Mouse (Mus musculus) midbrain, embryonic 11.5 days (tissue): ENCODE measurements around the gene Melk. TPM values are rescaled to one million over a fixed set of nuclear protein-coding genes. Genes with fewer than 3 reads are reported as not detected.

Source experiments
- ATAC-seq: fragments of 200-750 bp; cut with Nextera tagmentation; 2 replicates; pipeline ENCODE4 v1.8.0; 2017; ENCODE audit warnings: moderate TSS enrichment, moderate library complexity; ENCODE audit not compliant: low FRiP score
- DNase-seq: peaks from one replicate; pipeline ENCODE4 v3.0.0; 2015; ENCODE audit warnings: low spot score; ENCODE audit errors: missing footprints
- H3K27ac ChIP-seq: fragments of 300-500 bp; sonication (generic); 2 replicates; pipeline ENCODE4 v1.5.1; 2014; ENCODE audit warnings: low read depth, low read length
- H3K27me3 ChIP-seq: fragments of 300-500 bp; sonication (generic); 2 replicates; pipeline ENCODE4 v1.6.1; 2014; ENCODE audit warnings: mild to moderate bottlenecking, low read length, moderate library complexity, mixed read lengths; ENCODE audit not compliant: control insufficient read depth, insufficient read depth
- H3K36me3 ChIP-seq: fragments of 300-500 bp; sonication (generic); 2 replicates; pipeline ENCODE4 v1.6.1; 2014; ENCODE audit warnings: mild to moderate bottlenecking, low read length, moderate library complexity, mixed read lengths; ENCODE audit not compliant: control insufficient read depth, insufficient read depth
- H3K4me1 ChIP-seq: fragments of 300-500 bp; sonication (generic); 2 replicates; pipeline ENCODE4 v1.6.1; 2014; ENCODE audit warnings: low read length; ENCODE audit not compliant: control insufficient read depth, insufficient read depth
- H3K4me2 ChIP-seq: fragments of 300-500 bp; sonication (generic); 2 replicates; pipeline ENCODE4 v1.6.1; 2014; ENCODE audit warnings: mild to moderate bottlenecking, moderate library complexity
- H3K4me3 ChIP-seq: fragments of 300-500 bp; sonication (generic); 2 replicates; pipeline ENCODE4 v1.5.1; 2014; ENCODE audit warnings: low read depth, low read length
- H3K9ac ChIP-seq: fragments of 300-500 bp; sonication (generic); 2 replicates; pipeline ENCODE4 v1.6.1; 2014; ENCODE audit warnings: low read length
- H3K9me3 ChIP-seq: fragments of 300-500 bp; sonication (generic); 2 replicates; pipeline ENCODE4 v1.6.1; 2016; ENCODE audit warnings: low read length; ENCODE audit not compliant: control insufficient read depth
- WGBS: fragments of 180-500 bp; shearing (Covaris S2); extraction: QIAGEN DNeasy Blood & Tissue Kit; methylation state at CpG from one replicate; pipeline ENCODE4 v1.1.7; 2014; 5-methylcytosine and 5-hydroxymethylcytosine counted together
- polyA plus RNA-seq: library from polyadenylated mRNA; unstranded; fragments of >200 nt; fragmentation: Nextera tagmentation; extraction: Ambion mirVana; gene quantifications from 2 replicates; pipeline ENCODE4 v1.2.1, GENCODE M21; 2014

Melk gene
- polyA plus RNA-seq, 1 experiment from 2014 or later = 71.6 TPM

GRCm38 (mm10) chr4:44316270-44316809 is 15.7 kb downstream of the Melk start:
- DNase-seq = no peak
- ATAC-seq = no peak
- H3K4me1 ChIP-seq = no peaks in the 10 kb centered on the region
- H3K27me3 ChIP-seq = no peaks in the 10 kb centered on the region
- no peaks in the 10 kb centered on the region for H3K36me3 ChIP-seq
- no peak overlapping the region for H3K4me2 ChIP-seq
- H3K9ac ChIP-seq = no peak overlapping the region
- H3K4me3 ChIP-seq = no peak overlapping the region
- H3K9me3 ChIP-seq = no peaks in the 10 kb centered on the region
- WGBS = 89% methylated on average over 12 of the region's 12 CpGs
- H3K27ac ChIP-seq = no peak overlapping the region

GRCm38 (mm10) chr4:44320448-44320847 is 19.8 kb downstream of the Melk start:
- Histone ChIP-seq H3K9me3 (no peaks in the 10 kb centered on the region), H3K4me2 (no peak overlapping the region), H3K4me3 (no peak overlapping the region), H3K9ac (no peak overlapping the region), H3K27ac (no peak overlapping the region), H3K27me3 (no peaks in the 10 kb centered on the region), H3K36me3 (no peaks in the 10 kb centered on the region), H3K4me1 (no peaks in the 10 kb centered on the region)
- 90% methylated on average over 6 of the region's 6 CpGs for WGBS
- ATAC-seq (no peak), DNase-seq (no peak)

GRCm38 (mm10) chr4:44322124-44322523 is 21.4 kb downstream of the Melk start:
- Histone ChIP-seq H3K27ac (no peak overlapping the region), H3K4me3 (no peak overlapping the region), H3K9ac (no peak overlapping the region), H3K27me3 (no peaks in the 10 kb centered on the region), H3K4me1 (no peaks in the 10 kb centered on the region), H3K36me3 (peaks cover 5% of the 10 kb centered on the region; the same call in 1 of the 2 replicates), H3K9me3 (no peaks in the 10 kb centered on the region), H3K4me2 (no peak overlapping the region)
- WGBS = 90% methylated on average over 7 of the region's 7 CpGs
- ATAC-seq (no peak), DNase-seq (no peak)

GRCm38 (mm10) chr4:44325453-44325852 is 24.8 kb downstream of the Melk start:
- no peak overlapping the region for H3K9ac ChIP-seq
- no peak overlapping the region for H3K27ac ChIP-seq
- no peaks in the 10 kb centered on the region for H3K9me3 ChIP-seq
- H3K4me2 ChIP-seq = no peak overlapping the region
- H3K27me3 ChIP-seq = no peaks in the 10 kb centered on the region
- no peak for ATAC-seq
- 47% methylated on average over 4 of the region's 4 CpGs for WGBS
- H3K4me1 ChIP-seq = no peaks in the 10 kb centered on the region
- H3K36me3 ChIP-seq = peaks cover 10% of the 10 kb centered on the region; the same call in 1 of the 2 replicates
- no peak overlapping the region for H3K4me3 ChIP-seq
- peak; percentile 84 for DNase-seq

GRCm38 (mm10) chr4:44326721-44327120 is 26.0 kb downstream of the Melk start:
- ATAC-seq (no peak), DNase-seq (no peak)
- Histone ChIP-seq H3K9me3 (no peaks in the 10 kb centered on the region), H3K9ac (no peak overlapping the region), H3K4me2 (no peak overlapping the region), H3K4me3 (no peak overlapping the region), H3K27me3 (no peaks in the 10 kb centered on the region), H3K4me1 (no peaks in the 10 kb centered on the region), H3K27ac (no peak overlapping the region), H3K36me3 (peaks cover 10% of the 10 kb centered on the region; the same call in 1 of the 2 replicates)
- 88% methylated on average over 3 of the region's 3 CpGs for WGBS

GRCm38 (mm10) chr4:44327976-44328375 is 27.3 kb downstream of the Melk start:
- Histone ChIP-seq H3K4me1 (no peaks in the 10 kb centered on the region), H3K27ac (no peak overlapping the region), H3K9ac (no peak overlapping the region), H3K36me3 (peaks cover 10% of the 10 kb centered on the region; the same call in 1 of the 2 replicates), H3K9me3 (no peaks in the 10 kb centered on the region), H3K4me2 (no peak overlapping the region), H3K27me3 (no peaks in the 10 kb centered on the region), H3K4me3 (no peak overlapping the region)
- 77% methylated on average over 1 of the region's 1 CpGs for WGBS
- no peak for ATAC-seq
- no peak for DNase-seq

GRCm38 (mm10) chr4:44335006-44335405 is 34.3 kb downstream of the Melk start:
- Histone ChIP-seq H3K4me1 (no peaks in the 10 kb centered on the region), H3K4me2 (no peak overlapping the region), H3K4me3 (no peak overlapping the region), H3K27ac (no peak overlapping the region), H3K9ac (no peak overlapping the region), H3K36me3 (no peaks in the 10 kb centered on the region; the same call in 1 of the 2 replicates), H3K27me3 (no peaks in the 10 kb centered on the region), H3K9me3 (no peaks in the 10 kb centered on the region)
- WGBS = 91% methylated on average over 8 of the region's 8 CpGs
- no peak for ATAC-seq
- no peak for DNase-seq

- WGBS = 89% methylated on average over 7 of the region's 7 CpGs
Measured at GRCm38 (mm10) chr4:44361670-44362069, 61.0 kb downstream of the Melk start.

GRCm38 (mm10) chr4:44363434-44364013 is 62.8 kb downstream of the Melk start:
- no peak for ATAC-seq
- Histone ChIP-seq H3K4me3 (no peak overlapping the region), H3K9me3 (no peaks in the 10 kb centered on the region), H3K4me1 (no peaks in the 10 kb centered on the region), H3K4me2 (no peak overlapping the region), H3K27me3 (no peaks in the 10 kb centered on the region), H3K9ac (no peak overlapping the region), H3K36me3 (no peaks in the 10 kb centered on the region; the same call in 1 of the 2 replicates), H3K27ac (no peak overlapping the region)
- no peak for DNase-seq
- WGBS = 93% methylated on average over 12 of the region's 12 CpGs

More at GRCm38 (mm10) chr4:44361670-44362069, 61.0 kb downstream of the Melk start:
- Histone ChIP-seq H3K36me3 (no peaks in the 10 kb centered on the region; the same call in 1 of the 2 replicates), H3K27me3 (no peaks in the 10 kb centered on the region), H3K4me3 (no peak overlapping the region), H3K27ac (no peak overlapping the region), H3K4me1 (no peaks in the 10 kb centered on the region), H3K9ac (no peak overlapping the region), H3K4me2 (no peak overlapping the region), H3K9me3 (no peaks in the 10 kb centered on the region)
- DNase-seq (no peak), ATAC-seq (no peak)
